Mouse (Mus musculus): Measurements from ENCODE around the gene Kcnmb1. TPM values are rescaled to one million over a fixed set of nuclear protein-coding genes. Genes with fewer than 3 reads are reported as not detected.

Gene Kcnmb1
- total RNA-seq (2023): not detected

DNA sequence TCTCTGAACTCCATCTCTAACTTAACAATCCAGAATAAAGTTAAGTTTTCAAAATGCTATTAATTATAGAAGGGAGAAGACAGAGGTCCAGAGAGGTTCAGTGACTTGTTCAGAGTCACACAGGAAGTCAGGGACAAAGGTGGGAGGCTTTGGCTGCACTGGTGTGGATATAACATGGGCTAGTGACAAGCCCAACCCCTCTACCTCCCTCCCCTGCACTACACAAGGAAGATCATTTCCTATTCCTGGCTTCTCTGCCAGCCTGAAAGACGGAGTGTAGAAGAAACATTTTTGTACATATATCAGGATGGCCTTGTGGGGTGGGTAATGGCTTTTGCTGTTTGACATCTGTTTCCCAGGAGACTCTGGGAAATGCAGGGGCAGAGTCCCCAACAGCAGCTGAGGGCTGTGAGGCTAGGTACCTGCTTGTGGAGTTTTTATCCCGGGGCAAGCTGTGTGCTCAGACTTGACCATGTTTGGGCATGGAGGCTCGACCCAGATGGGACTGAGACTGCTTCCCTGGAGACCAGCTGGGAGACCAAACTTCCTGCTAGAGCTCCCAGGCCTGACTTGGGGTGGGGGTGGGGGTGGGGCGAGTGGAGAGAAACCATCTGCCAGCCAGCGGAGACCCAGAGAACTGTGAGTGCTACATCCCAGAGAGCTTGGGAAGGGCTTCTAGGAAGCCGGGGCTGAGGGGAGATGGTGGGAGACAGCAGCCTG is at the start of gene Kcnmb1:
TSS of gene Kcnmb1 (plus strand) at position 326 of the 720 bp plus-strand sequence.

DNA sequence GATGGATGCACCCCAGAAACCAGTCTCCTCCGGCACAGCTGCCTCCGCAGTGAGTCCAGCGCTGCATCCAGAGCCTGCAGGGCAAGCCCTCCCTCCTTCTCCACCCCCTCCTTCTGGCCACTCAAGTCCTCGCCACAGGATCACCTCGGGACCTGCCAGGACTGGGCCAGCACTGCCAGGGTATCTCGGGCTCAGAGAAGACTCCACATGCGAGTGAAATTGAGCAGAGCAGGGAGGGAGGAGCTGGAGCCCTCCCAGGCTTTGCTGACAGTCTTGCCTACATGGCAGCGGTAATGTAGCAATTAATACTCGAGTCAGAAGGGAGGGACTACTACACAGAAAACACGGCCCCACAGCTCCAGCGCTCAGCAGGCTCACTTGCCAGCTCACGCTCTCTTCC is 30.1 kb downstream of the Kcnmb1 start, which contains the start of gene Kcnip1:
TSS of gene Kcnip1 (minus strand) at position 215 of the 400 bp plus-strand sequence.

Other genes starting within 250 kb of the Kcnmb1 start
- gene Kcnip1, start 30.1 kb downstream of the Kcnmb1 start, total RNA-seq (2023): not detected
- 100 to 1,000 TPM; 156 to 184 TPM for gene Lcp2, start 83.9 kb downstream of the Kcnmb1 start, total RNA-seq (2023)
- not detected for gene 4930469K13Rik, start 135.5 kb downstream of the Kcnmb1 start, total RNA-seq (2023)
- gene Foxi1, start 245.1 kb downstream of the Kcnmb1 start, total RNA-seq (2023): under 1 TPM in 1 of 2 experiments, not detected in 1; 0.22 TPM

All from neutrophil, adult 83 days (primary cell).